Comparison of ENCODE assay signal across 8 mouse cellular contexts in the genomic region with DNA sequence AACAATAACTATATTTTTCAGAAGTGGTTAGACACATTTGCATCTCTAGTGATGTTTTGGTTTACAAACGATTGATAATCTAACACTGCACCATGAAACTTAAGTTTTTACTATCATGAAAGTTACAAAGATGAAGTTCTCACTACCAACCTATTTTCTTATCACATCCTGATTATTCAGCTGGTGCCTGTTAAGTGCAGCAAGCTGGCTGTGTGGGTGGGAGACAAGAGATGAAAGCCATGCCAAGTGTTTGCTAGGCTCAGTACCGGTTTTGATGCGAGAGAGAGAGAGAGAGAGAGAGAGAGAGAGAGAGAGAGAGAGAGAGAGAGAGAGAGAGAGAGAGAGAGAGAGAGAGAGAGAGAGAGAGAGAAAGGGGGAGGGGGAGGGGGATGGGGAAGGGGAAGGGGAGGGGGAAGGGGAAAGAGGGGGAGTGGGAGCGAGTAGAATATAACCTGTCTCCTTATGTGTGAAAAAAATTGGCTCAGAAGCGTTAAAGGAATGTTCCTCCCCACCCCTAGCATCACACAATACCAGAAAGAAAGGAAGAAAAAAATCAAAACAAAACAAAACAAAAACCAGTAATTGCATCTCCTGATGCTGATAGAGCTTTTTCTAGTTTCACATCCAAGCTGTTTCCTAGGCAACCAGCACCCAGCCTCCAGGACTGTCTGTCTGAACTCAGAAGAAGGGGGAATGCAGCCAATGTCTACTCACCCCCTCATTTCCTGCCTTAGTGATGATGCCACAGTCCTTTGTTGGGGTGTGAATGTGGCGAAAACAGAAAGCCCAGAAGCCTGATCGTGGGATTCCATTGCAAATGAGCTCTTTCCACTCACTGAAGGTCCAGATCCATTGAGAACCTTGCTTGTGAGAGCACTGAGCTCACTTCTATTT. TPM values are rescaled to one million over a fixed set of nuclear protein-coding genes. Genes with fewer than 3 reads are reported as not detected.
DNase-seq lines count a peak whose midpoint lies in the region; ATAC-seq and TF ChIP-seq lines count a peak whose summit lies in the region.
"Had no signal": no experiment of that assay in that cellular context is flagged by ENCODE, and none has a peak within 500 bp of the region (broad histone marks: within the 10 kb centered on the region; RNA-seq: fewer than 3 reads in every experiment).

No protein-coding gene starts in this region.

- H3K4me3 ChIP-seq in MEL (ENCODE audit: control insufficient read depth in 1 of 2, insufficient read depth in 1 of 2, low read depth in 2 of 2, low read length in 2 of 2) (no peak overlapping the region), myocyte (no peak overlapping the region)
- H3K4me3 ChIP-seq: liver, embryonic 15.5 days had no signal

- no peak overlapping the region for H3K27ac ChIP-seq in MEL (ENCODE audit: control insufficient read depth, low read depth, low read length)
- H3K27ac ChIP-seq: liver, embryonic 15.5 days had no signal

- TF ChIP-seq EP300 in MEL (IDR thresholded peaks at IDR 0.05; ENCODE audit: low read depth in 1 of 2, low read length in 2 of 2): peak; percentile 50 to 60; a peak in 3 of 4 replicates

- no peak for TF ChIP-seq RAD21 in MEL (IDR thresholded peaks at IDR 0.05; ENCODE audit: low read depth, low read length)

- peak overlapping the region; percentile 27 for H3K4me2 ChIP-seq in myocyte (ENCODE audit: low read depth)
- H3K4me2 ChIP-seq: liver, embryonic 15.5 days had no signal

- peak; percentile 94 for ATAC-seq in activated CD4-positive, CD25-positive, alpha-beta regulatory T cell, adult 4 months
- ATAC-seq in monocyte, adult 5-6 weeks (replicated peaks; ENCODE audit: insufficient number of reproducible peaks, low FRiP score, low TSS enrichment, poor library complexity, severe bottlenecking): no peak

- H3K36me3 ChIP-seq in MEL (ENCODE audit: control insufficient read depth in 1 of 2, insufficient read depth in 2 of 2, low read length in 2 of 2) (peaks cover 0 to 23% of the 10 kb centered on the region in 2 experiments; a peak in 2 of 4 replicates), myocyte (ENCODE audit: control insufficient read depth, insufficient read depth) (no peaks in the 10 kb centered on the region)
- H3K36me3 ChIP-seq: liver, embryonic 15.5 days had no signal

- no peak for TF ChIP-seq CTCF in MEL (IDR thresholded peaks at IDR 0.05 in 2 of 3, conservative IDR thresholded peaks at IDR 0.05 in 1 of 3; ENCODE audit: control insufficient read depth in 1 of 3, insufficient read depth in 1 of 3, low read depth in 2 of 3, low read length in 3 of 3, poor library complexity in 1 of 3, severe bottlenecking in 1 of 3)

- H3K4me1 ChIP-seq in MEL (ENCODE audit: control insufficient read depth in 1 of 2, insufficient read depth in 2 of 2, low read length in 2 of 2): peaks cover 10 to 15% of the 10 kb centered on the region in 2 experiments

- H3K9ac ChIP-seq in MEL (ENCODE audit: control insufficient read depth, low read depth, low read length, poor library complexity, severe bottlenecking): no peak overlapping the region
- H3K9ac ChIP-seq: liver, embryonic 15.5 days had no signal

- TF ChIP-seq POLR2A in MEL (IDR thresholded peaks at IDR 0.05; ENCODE audit: control insufficient read depth in 1 of 2, insufficient read depth in 1 of 2, low read depth in 1 of 2, low read length in 2 of 2, poor library complexity in 1 of 2) (no peak), myocyte (IDR thresholded peaks at IDR 0.05; ENCODE audit: insufficient read length, low read depth) (no peak)

- peak; percentile 34 for DNase-seq in MEL (ENCODE audit: low read depth, low spot score)
- DNase-seq in frontal cortex, postnatal 14 days (ENCODE audit: low spot score in 2 of 2): peak; percentile 54 to 81
- DNase-seq in layer of hippocampus, adult 9-10 months (ENCODE audit: low spot score): peak; percentile 83
- DNase-seq in urinary bladder, postnatal 36 days (ENCODE audit: low spot score in 2 of 2): no peak

- H3K27me3 ChIP-seq in MEL (ENCODE audit: control insufficient read depth in 1 of 2, insufficient read depth in 2 of 2, low read length in 2 of 2): no peaks in the 10 kb centered on the region
- no peaks in the 10 kb centered on the region for H3K27me3 ChIP-seq in myocyte (ENCODE audit: control insufficient read depth, insufficient read depth, insufficient read length)
- H3K27me3 ChIP-seq: liver, embryonic 15.5 days had no signal

- H3K79me2 ChIP-seq in MEL (ENCODE audit: control insufficient read depth, insufficient read depth, low read length, poor library complexity) (no peaks in the 10 kb centered on the region), myocyte (ENCODE audit: control insufficient read depth, insufficient read depth) (no peaks in the 10 kb centered on the region)

- no peak overlapping the region for H3ac ChIP-seq in myocyte (ENCODE audit: control insufficient read depth, insufficient read length)

- H3K9me3 ChIP-seq in MEL (replicated peaks; ENCODE audit: insufficient read depth, low read length): no peaks in the 10 kb centered on the region
- H3K9me3 ChIP-seq: liver, embryonic 15.5 days had no signal

TF ChIP-seq in MEL, 35 proteins besides CTCF, POLR2A, EP300 and RAD21 (continues in another document):
- no peak for TF ChIP-seq E2F4 (IDR thresholded peaks at IDR 0.05; ENCODE audit: borderline replicate concordance, low read depth, low read length)
- TF ChIP-seq ZC3H11A (IDR thresholded peaks at IDR 0.05; ENCODE audit: low read depth, low read length): no peak
- TF ChIP-seq MEF2A (IDR thresholded peaks at IDR 0.05; ENCODE audit: extremely low read depth, insufficient replicate concordance, low read depth, low read length, poor library complexity, severe bottlenecking): no peak
- peak; percentile 54 for TF ChIP-seq GATA1 (IDR thresholded peaks at IDR 0.05; ENCODE audit: low read depth, low read length)
- TF ChIP-seq MAFK (IDR thresholded peaks at IDR 0.05; ENCODE audit: borderline replicate concordance, low read depth, low read length): no peak
- TF ChIP-seq ETS1 (IDR thresholded peaks at IDR 0.05; ENCODE audit: low read depth, low read length): peak; percentile 67
- no peak for TF ChIP-seq POLR2AphosphoS5 (IDR thresholded peaks at IDR 0.05; ENCODE audit: borderline replicate concordance, low read depth, low read length)
- peak; percentile 43; the same call in 1 of the 2 replicates for TF ChIP-seq TCF12 (IDR thresholded peaks at IDR 0.05; ENCODE audit: low read depth, low read length)
- no peak for TF ChIP-seq MAZ (IDR thresholded peaks at IDR 0.05; ENCODE audit: low read depth, low read length)
- no peak for TF ChIP-seq POLR2AphosphoS2 (IDR thresholded peaks at IDR 0.05; ENCODE audit: low read length)
- no peak for TF ChIP-seq MAX (IDR thresholded peaks at IDR 0.05; ENCODE audit: low read length)
- TF ChIP-seq USF2 (IDR thresholded peaks at IDR 0.05; ENCODE audit: borderline replicate concordance in 1 of 2, insufficient read depth in 1 of 2, low read depth in 1 of 2, low read length in 2 of 2): no peak
- TF ChIP-seq NELFE (IDR thresholded peaks at IDR 0.05; ENCODE audit: low read depth, low read length): no peak

TF ChIP-seq in myocyte, 11 proteins besides CTCF, POLR2A, EP300 and RAD21:
- no peak for TF ChIP-seq REST (IDR thresholded peaks at IDR 0.05; ENCODE audit: insufficient read depth, insufficient read length)
- no peak for TF ChIP-seq E2F4 (IDR thresholded peaks at IDR 0.05; ENCODE audit: insufficient read depth)
- no peak for TF ChIP-seq CEBPB (IDR thresholded peaks at IDR 0.05; ENCODE audit: insufficient read depth, poor library complexity, severe bottlenecking)
- no peak for TF ChIP-seq POLR2AphosphoS2 (IDR thresholded peaks at IDR 0.05; ENCODE audit: insufficient read length, low read depth)
- no peak for TF ChIP-seq MYOD1 (IDR thresholded peaks at IDR 0.05; ENCODE audit: control insufficient read depth in 1 of 3, insufficient read length in 2 of 3, low read depth in 2 of 3)
- TF ChIP-seq USF1 (IDR thresholded peaks at IDR 0.05; ENCODE audit: low read depth): no peak
- no peak for TF ChIP-seq TCF3 (IDR thresholded peaks at IDR 0.05; ENCODE audit: insufficient read length, low read depth)
- no peak for TF ChIP-seq SRF (IDR thresholded peaks at IDR 0.05; ENCODE audit: control insufficient read depth, insufficient read length, low read depth)
- TF ChIP-seq MAX (IDR thresholded peaks at IDR 0.05; ENCODE audit: low read depth): no peak
- TF ChIP-seq TCF12 (IDR thresholded peaks at IDR 0.05; ENCODE audit: insufficient read depth, poor library complexity, severe bottlenecking): no peak
- no peak for TF ChIP-seq MYOG (IDR thresholded peaks at IDR 0.05; ENCODE audit: control insufficient read depth in 1 of 3, insufficient read depth in 1 of 3, insufficient read length in 2 of 3, low read depth in 2 of 3)

RNA-seq across cellular contexts. Expression of gene Tubb2a, which starts 18.0 kb away (rescaled TPM):
- total RNA-seq in MEL (2012; rRNA removed): 38.8 and 68.8 TPM in 2 replicates
- polyA plus RNA-seq in MEL (2012; ENCODE audit: insufficient read depth in 1 of 2, insufficient read length in 2 of 2, low read depth in 1 of 2, low replicate concordance in 2 of 2, missing spikeins in 1 of 2): 10 to 100 TPM in 1 of 2 experiments, not detected in 1; 55.9 TPM
- polyA plus RNA-seq in activated CD4-positive, CD25-positive, alpha-beta regulatory T cell, adult 4 months (2017; shearing (Covaris generic)): 1 to 10 TPM; 4.7 to 5.4 TPM
- 550 TPM for polyA plus RNA-seq in myocyte (2012; fragmentation: generic; extraction: Trizol)
- 29.8 to 47.6 TPM (median 39.0 TPM) in 3 replicates for total RNA-seq in monocyte, adult 5-6 weeks (2017)

RNA-seq across cellular contexts. Expression of gene Tubb2b, which starts 34.5 kb away (rescaled TPM):
- 1.4 and 2.7 TPM in 2 replicates for total RNA-seq in MEL (2012; rRNA removed)
- polyA plus RNA-seq in MEL (2012; ENCODE audit: insufficient read depth in 1 of 2, insufficient read length in 2 of 2, low read depth in 1 of 2, low replicate concordance in 2 of 2, missing spikeins in 1 of 2) (10 to 100 TPM in 1 of 2 experiments, not detected in 1; 10.6 TPM), myocyte (2012; fragmentation: generic; extraction: Trizol) (438 TPM)
- polyA plus RNA-seq in activated CD4-positive, CD25-positive, alpha-beta regulatory T cell, adult 4 months (2017; shearing (Covaris generic)): 1 to 10 TPM in 1 of 2 experiments, under 1 TPM in 1; 0.69 to 1.0 TPM
- 5.1 to 7.5 TPM (median 5.7 TPM) in 3 replicates for total RNA-seq in monocyte, adult 5-6 weeks (2017)

RNA-seq across cellular contexts. Expression of gene Bphl, which starts 58.4 kb away (rescaled TPM):
- 7.5 and 7.7 TPM in 2 replicates for total RNA-seq in MEL (2012; rRNA removed)
- polyA plus RNA-seq in MEL (2012; ENCODE audit: insufficient read depth in 1 of 2, insufficient read length in 2 of 2, low read depth in 1 of 2, low replicate concordance in 2 of 2, missing spikeins in 1 of 2) (1 to 10 TPM in 1 of 2 experiments, not detected in 1; 6.5 TPM), myocyte (2012; fragmentation: generic; extraction: Trizol) (27.7 TPM)
- 10 to 100 TPM; 20.0 to 25.5 TPM for polyA plus RNA-seq in activated CD4-positive, CD25-positive, alpha-beta regulatory T cell, adult 4 months (2017; shearing (Covaris generic))
- total RNA-seq in monocyte, adult 5-6 weeks (2017): 3.4 to 10.3 TPM (median 10.2 TPM) in 3 replicates

Comparison
In these comparisons a context has a peak if more than half of its experiments do, and no peak if none do; other contexts are left out.
1. DNase-seq: peak in MEL (single experiment), frontal cortex, postnatal 14 days (2 of 2) and layer of hippocampus, adult 9-10 months (single experiment); none in urinary bladder, postnatal 36 days (0 of 2).